Mouse (Mus musculus) thymus, postnatal 0 days (tissue): ENCODE measurements around the gene B3gat3. TPM values are rescaled to one million over a fixed set of nuclear protein-coding genes. Genes with fewer than 3 reads are reported as not detected.
"Not testable (repeated sequence)": the region's sequence is repeated elsewhere in the genome, so short reads cannot be mapped to it uniquely, and the experiment has no call there.

Experiments used
- DNase-seq: peaks from one replicate; pipeline ENCODE4 v3.0.0-alpha.2; 2015; ENCODE audit warnings: low spot score
- polyA plus RNA-seq: library from polyadenylated mRNA; unstranded; fragments of >200 nt; fragmentation: Nextera tagmentation; extraction: Ambion mirVana; gene quantifications from 2 replicates; pipeline ENCODE4 v1.2.1, GENCODE M21; 2015

The B3gat3 gene
- polyA plus RNA-seq, 1 experiment from 2014 or later = 29.3 TPM

- DNase-seq = peak; percentile 100
These were observed 21.5 kb downstream of the B3gat3 start, which contains the start of gene Mta2 for GRCm38 (mm10) chr19:8941515-8942217. Gene Mta2 (plus strand): TSS chr19:8941875.

GRCm38 (mm10) chr19:8942276-8942964, 22.2 kb downstream of the B3gat3 start:
- DNase-seq = no peak

- DNase-seq = no peak
These were observed 22.9 kb downstream of the B3gat3 start for GRCm38 (mm10) chr19:8943047-8943446.

GRCm38 (mm10) chr19:8944062-8944461, 23.9 kb downstream of the B3gat3 start:
- DNase-seq = peak; percentile 20

- peak; percentile 67 for DNase-seq
These were observed 24.6 kb downstream of the B3gat3 start for GRCm38 (mm10) chr19:8944750-8945149.

- no peak for DNase-seq
These were observed 25.1 kb downstream of the B3gat3 start for GRCm38 (mm10) chr19:8945251-8945650.

- no peak for DNase-seq
These were observed 26.8 kb downstream of the B3gat3 start for GRCm38 (mm10) chr19:8946929-8947328.

GRCm38 (mm10) chr19:8950190-8950589, 30.0 kb downstream of the B3gat3 start:
- DNase-seq = no peak

- DNase-seq = no peak
These were observed 32.1 kb downstream of the B3gat3 start for GRCm38 (mm10) chr19:8952241-8952640.

GRCm38 (mm10) chr19:8953135-8954039, 33.2 kb downstream of the B3gat3 start, which contains the start of gene Tut1:
Gene Tut1 (plus strand): TSS chr19:8953847.
- peak; percentile 98 for DNase-seq

GRCm38 (mm10) chr19:8954171-8954570, 34.0 kb downstream of the B3gat3 start:
- DNase-seq = no peak

GRCm38 (mm10) chr19:8962256-8962655, 42.1 kb downstream of the B3gat3 start:
- DNase-seq = no peak

GRCm38 (mm10) chr19:8965075-8965474, 44.9 kb downstream of the B3gat3 start:
- DNase-seq = no peak

GRCm38 (mm10) chr19:8965771-8966170, 45.6 kb downstream of the B3gat3 start:
- no peak for DNase-seq

- DNase-seq = no peak
These were observed 46.0 kb downstream of the B3gat3 start for GRCm38 (mm10) chr19:8966198-8966589.

GRCm38 (mm10) chr19:8966590-8967372, 46.6 kb downstream of the B3gat3 start, which contains the start of gene Eef1g:
Gene Eef1g (plus strand): TSS chr19:8967041.
- DNase-seq = peak; percentile 99

- DNase-seq = no peak
These were observed 47.2 kb downstream of the B3gat3 start for GRCm38 (mm10) chr19:8967373-8967743.

GRCm38 (mm10) chr19:8967893-8968292, 47.7 kb downstream of the B3gat3 start:
- DNase-seq = no peak

- not testable (repeated sequence) for DNase-seq
These were observed 52.3 kb downstream of the B3gat3 start for GRCm38 (mm10) chr19:8972491-8972890.

GRCm38 (mm10) chr19:8974638-8975037, 54.5 kb downstream of the B3gat3 start:
- no peak for DNase-seq

- DNase-seq = no peak
These were observed 55.3 kb downstream of the B3gat3 start for GRCm38 (mm10) chr19:8975491-8975890.
